Mouse (Mus musculus) A20 (cell line): Measurements from ENCODE around the gene Bcl2l11.

Experiments used
- DNase-seq: peaks from one replicate; pipeline ENCODE4 v3.0.0-alpha.2; 2011; ENCODE audit warnings: low read depth, low spot score

Gene Bcl2l11

DNA sequence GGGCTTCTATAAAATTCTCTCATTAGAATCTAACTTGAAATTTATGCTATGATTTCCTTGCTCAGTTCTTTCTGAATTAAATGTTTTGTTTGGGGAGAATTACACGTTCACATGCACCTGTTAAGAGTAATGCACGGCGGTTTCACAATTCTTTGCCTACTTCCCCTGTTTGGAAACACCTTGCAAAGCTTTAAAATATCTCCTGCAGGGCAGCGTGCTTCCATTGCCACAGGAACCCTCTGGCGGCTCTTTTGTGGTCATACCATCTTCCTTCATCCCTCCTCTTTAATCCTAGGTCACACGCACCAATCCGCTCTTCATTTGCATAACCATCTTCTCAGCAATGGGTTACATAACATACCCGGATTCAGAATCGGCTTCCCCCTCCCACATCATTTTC is 14.3 kb upstream of the Bcl2l11 start:
- peak; percentile 81 for DNase-seq

GRCm38 (mm10) chr2:128114621-128115020 is 11.2 kb upstream of the Bcl2l11 start:
- no peak for DNase-seq

DNA sequence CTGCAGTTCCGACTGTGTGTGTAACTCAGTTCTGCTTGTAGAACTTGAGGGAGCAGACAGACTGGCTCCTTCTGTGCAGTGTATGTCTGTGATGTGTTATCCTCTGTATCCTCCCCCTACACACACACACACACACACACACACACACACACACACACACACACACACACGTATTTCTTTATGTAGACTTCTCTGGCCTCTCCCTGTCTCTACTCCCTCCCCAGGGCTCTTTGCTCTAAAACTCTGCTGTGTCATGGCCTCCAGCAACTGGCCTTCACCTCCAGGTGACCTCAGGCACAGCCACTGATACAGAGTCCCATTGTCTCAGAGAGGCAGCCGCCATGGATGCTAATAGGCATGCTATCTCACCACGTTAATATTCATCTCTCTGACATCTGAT is 10.3 kb upstream of the Bcl2l11 start:
- no peak for DNase-seq

- DNase-seq, result no peak
Observed at GRCm38 (mm10) chr2:128117605-128118004, 8.2 kb upstream of the Bcl2l11 start.

DNA sequence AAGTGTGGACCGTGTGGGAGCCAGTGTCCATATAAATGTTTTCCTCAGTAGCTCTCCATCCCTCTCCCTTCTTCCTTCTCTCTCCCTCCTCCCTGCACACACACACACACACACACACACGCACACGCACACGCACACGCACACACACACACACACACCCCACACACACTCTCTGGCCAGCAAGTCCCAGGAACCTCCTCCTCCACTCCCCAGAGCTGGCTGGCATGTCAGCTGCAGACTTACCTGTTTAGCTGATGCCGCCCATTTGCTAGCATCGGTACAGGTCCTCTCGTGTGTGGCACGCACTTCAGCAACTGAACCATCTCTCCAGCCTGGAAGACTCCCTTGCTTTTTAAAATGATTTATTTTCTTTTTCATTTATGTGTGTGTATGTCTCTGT is 6.9 kb upstream of the Bcl2l11 start:
- no peak for DNase-seq

DNA sequence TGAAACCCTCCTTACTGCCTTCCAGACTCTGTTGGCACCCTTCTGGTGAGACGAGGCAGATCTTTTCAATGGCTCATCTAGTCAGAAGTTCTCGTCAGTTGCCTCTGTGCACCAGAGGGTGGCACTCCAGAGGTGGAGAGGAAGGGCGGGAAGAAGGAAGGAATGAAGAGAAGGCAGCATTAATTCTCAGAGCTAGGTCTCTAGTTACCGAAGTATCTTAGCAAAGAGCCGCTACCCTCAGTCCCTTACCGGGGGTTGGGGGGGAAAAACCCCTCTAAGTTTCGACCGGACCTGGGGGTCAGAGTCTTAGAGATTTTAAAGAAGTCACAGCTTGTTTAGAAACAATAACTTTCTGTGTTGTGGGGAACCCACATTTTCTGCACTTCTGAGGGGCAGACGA is 3.3 kb upstream of the Bcl2l11 start:
- DNase-seq, result no peak

- no peak for DNase-seq
Observed at GRCm38 (mm10) chr2:128122891-128123771, 2.7 kb upstream of the Bcl2l11 start.

GRCm38 (mm10) chr2:128123921-128124683 is 1.7 kb upstream of the Bcl2l11 start:
- no peak for DNase-seq

DNA sequence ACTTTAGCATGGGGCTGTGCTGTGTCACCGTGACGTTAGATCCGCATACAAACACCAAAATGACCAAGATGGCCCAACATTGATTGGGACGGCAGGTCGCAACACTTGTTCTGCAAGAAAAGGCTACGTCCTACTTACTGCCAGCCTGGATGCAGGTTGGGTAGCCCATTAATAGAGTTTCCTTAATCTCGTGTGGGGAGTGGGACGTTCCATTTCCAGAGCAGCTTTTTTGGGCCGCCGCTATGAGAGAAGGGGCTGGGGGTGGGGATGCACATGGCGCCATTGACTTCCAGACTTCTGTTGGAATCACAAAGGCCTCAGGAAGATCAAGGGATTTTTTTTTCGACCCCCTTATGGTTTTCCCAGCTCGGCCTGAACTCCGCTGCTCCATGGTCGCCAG is 1.1 kb upstream of the Bcl2l11 start:
- DNase-seq, result no peak

GRCm38 (mm10) chr2:128126591-128127051 is 783 bp downstream of the Bcl2l11 start:
- no peak for DNase-seq

- DNase-seq, result peak; percentile 97
Observed at GRCm38 (mm10) chr2:128127121-128127671, 1.4 kb downstream of the Bcl2l11 start.

DNA sequence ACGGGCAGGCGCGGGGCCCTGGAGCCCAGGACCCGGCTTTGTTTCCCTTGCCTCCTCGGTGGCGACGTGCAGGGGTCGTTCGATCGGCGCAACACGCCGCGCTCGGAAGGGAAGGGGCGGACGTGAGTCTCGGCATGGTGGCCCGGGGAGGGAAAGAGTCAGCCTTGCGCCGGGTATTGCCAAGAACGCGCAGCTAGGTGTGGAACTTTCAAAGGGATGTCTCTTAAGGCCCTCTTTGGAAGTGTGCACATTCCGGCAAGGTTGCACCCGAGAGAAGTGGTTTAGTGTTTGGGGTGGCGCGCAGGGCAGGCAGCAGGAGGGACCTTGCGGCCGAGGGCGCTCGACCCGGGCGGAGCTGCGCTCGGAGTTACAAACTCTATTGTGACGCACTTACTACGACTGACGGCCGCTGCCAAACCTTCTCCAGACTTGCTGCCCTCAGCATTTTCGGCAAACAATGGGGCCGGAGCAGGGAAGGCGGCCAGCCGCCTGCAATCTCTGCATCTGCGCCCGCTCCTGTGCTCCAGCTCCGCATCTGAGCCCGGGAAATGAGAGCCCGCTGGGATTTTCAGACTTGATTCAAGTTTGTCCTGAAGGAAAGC is 2.0 kb downstream of the Bcl2l11 start:
- peak; percentile 82 for DNase-seq

DNA sequence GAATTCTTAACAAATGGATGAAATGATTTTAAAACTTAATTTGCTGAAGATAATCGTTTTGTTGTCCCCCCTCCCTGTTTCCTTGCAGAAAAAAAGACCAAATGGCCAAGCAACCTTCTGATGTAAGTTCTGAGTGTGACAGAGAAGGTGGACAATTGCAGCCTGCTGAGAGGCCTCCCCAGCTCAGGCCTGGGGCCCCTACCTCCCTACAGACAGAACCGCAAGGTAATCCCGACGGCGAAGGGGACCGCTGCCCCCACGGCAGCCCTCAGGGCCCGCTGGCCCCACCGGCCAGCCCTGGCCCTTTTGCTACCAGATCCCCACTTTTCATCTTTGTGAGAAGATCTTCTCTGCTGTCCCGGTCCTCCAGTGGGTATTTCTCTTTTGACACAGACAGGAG is 2.7 kb downstream of the Bcl2l11 start:
- DNase-seq, result no peak

GRCm38 (mm10) chr2:128131503-128131902 is 5.7 kb downstream of the Bcl2l11 start:
- DNase-seq, result no peak

DNA sequence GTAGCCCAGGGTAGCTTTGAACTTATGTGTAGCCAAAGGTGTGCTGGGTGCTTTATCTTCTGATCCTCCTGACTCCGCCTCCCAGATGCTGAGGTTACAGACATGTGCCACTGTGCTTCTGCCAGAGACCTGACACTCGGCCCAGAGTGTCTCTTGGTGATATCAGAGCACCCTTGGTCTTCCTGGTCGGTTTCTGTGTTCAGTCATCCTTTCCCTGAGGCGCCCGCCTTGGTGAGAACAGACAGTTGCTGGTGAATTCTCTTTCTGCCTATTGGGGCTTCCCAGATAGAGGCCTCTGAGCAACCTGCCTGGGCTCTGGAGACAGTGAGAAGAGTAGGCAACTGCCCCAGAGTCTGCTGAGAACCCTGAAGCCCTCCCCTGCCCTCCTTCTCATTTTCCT is 6.8 kb downstream of the Bcl2l11 start:
- peak; percentile 51 for DNase-seq

- no peak for DNase-seq
Observed at GRCm38 (mm10) chr2:128133865-128134264, 8.0 kb downstream of the Bcl2l11 start.

GRCm38 (mm10) chr2:128134474-128134873 is 8.6 kb downstream of the Bcl2l11 start:
- no peak for DNase-seq

DNA sequence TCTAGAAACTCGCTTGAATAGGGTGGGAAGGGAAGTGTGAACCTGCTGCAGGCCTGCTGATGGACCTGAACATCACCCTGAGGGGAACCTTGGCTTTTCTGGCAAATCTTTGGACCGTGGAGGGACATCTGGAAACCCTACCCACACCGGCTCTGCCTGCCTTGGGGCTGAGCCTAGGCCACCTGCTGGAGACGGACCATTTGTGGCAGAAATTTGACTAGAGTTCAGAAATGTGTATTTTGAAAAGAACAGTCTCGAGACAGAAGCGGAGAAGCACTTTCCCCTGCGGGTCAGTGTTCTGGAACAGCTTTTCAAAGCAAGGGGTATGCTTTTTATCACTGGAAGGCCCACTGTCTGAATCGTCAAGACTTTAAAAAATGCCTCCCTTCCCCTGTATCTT is 9.1 kb downstream of the Bcl2l11 start:
- peak; percentile 91 for DNase-seq

GRCm38 (mm10) chr2:128136769-128137433 is 11.1 kb downstream of the Bcl2l11 start:
- DNase-seq, result no peak

- DNase-seq, result no peak
Observed at GRCm38 (mm10) chr2:128137480-128138276, 11.8 kb downstream of the Bcl2l11 start.

DNA sequence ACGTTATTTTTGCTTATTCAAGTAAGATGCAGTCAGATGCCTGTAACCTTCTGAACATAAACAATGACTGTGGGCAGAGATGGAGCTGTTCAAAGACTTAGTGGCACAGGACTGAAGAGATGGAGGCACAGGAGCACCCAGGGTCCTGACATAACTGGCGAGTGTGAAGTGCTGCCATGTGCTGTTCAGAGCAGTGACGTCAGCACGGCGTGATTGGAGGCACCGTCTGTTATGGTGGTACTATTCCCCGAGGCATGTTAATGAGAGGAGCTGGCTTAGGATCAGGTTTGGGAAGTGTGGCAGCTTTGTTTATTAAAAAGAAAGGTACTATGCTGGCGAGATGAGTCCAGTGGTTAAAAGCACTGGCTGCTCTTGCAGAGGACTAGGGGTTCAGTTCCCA is 13.1 kb downstream of the Bcl2l11 start:
- DNase-seq, result no peak
